Mouse (Mus musculus): ENCODE results near the gene Syngap1.

DNA sequence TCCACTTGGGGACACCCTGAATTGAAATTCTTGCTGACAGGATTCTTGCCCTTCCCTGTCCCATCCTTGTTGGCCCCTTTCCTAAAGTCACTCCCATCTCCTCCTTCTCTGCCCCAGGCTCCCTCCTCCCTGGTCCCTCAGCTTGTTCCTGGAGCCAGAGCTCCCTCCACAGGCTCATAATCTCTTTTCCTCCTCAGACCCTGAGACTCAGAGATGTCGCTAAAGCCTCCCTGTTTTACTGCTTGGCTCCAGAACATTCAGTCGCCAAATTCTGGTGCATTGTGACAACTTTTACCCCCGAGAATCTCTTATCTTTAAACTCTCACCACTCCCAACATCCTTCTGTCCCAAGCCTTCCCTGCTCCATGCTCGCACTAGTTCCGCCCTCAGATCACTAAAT is 36.7 kb upstream of the Syngap1 start:
- no peak for TF ChIP-seq CTCF (IDR thresholded peaks at IDR 0.05; ENCODE audit: control insufficient read depth, insufficient read depth, low read length)
- TF ChIP-seq POLR2A (IDR thresholded peaks at IDR 0.05; ENCODE audit: borderline replicate concordance, control insufficient read depth, low read depth, low read length): no peak
